Mouse (Mus musculus): Measurements from ENCODE around the gene Sept7. TPM values are rescaled to one million over a fixed set of nuclear protein-coding genes. Genes with fewer than 3 reads are reported as not detected.

The Sept7 gene
- total RNA-seq (2014; rRNA removed; ENCODE audit: low replicate concordance), result 115 and 126 TPM in 2 replicates
- polyA plus RNA-seq (2015; fragmentation: Nextera tagmentation; extraction: Ambion mirVana), result 215 and 224 TPM in 2 replicates

DNA sequence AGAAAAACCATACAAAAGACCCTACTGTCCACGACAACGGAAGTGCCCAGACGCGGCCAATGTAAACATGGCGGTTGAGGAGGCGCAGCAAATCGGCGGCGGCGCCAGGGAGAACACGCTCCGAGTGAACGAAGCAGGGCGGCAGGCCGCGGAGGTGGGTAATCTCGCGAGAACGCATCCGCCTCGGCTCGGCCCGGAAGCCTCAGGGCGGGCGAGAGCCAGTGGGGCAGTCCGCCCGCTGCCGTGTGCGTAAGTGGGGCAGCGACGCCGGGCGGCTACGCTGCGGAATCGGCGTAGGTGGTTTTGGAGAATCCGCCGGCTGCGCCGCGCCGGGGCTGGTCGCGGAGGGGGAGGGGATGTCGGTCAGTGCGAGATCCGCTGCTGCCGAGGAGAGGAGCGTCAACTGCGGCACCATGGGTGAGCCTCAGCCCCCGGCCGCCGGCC, at the start of gene Sept7:
Sept7 (plus strand) TSS at position 157 of the 444 bp plus-strand sequence.
- TF ChIP-seq EP300 (IDR thresholded peaks at IDR 0.05; ENCODE audit: low read depth), result peak; percentile 92
- no peak for TF ChIP-seq CTCF (IDR thresholded peaks at IDR 0.05; ENCODE audit: low read depth)
- no peaks in the 10 kb centered on the region for H3K36me3 ChIP-seq (replicated peaks; ENCODE audit: control insufficient read depth, insufficient read depth, low read length)
- H3K27ac ChIP-seq (ENCODE audit: low read depth), result peak within 1 kb of the TSS; percentile 100
- H3K4me1 ChIP-seq (ENCODE audit: control insufficient read depth, insufficient read depth), result peaks cover 27% of the 10 kb centered on the region
- H3K27me3 ChIP-seq (ENCODE audit: control insufficient read depth, insufficient read depth, low read length), result no peaks in the 10 kb centered on the region
- peak; percentile 98 for DNase-seq (ENCODE audit: low spot score)
- H3K4me2 ChIP-seq (ENCODE audit: low read depth, low read length), result peak within 1 kb of the TSS; percentile 65
- H3K4me3 ChIP-seq (ENCODE audit: low read depth, low read length), result peak within 1 kb of the TSS; percentile 97
- peak within 1 kb of the TSS; percentile 98 for H3K9ac ChIP-seq (replicated peaks; ENCODE audit: low read depth, low read length)
- H3K9me3 ChIP-seq (replicated peaks; ENCODE audit: control insufficient read depth, low read length), result no peaks in the 10 kb centered on the region
- ATAC-seq (ENCODE audit: insufficient read depth, low read depth), result peak; percentile 97
- under 1% methylated on average over 52 of the region's 54 CpGs for WGBS

DNA sequence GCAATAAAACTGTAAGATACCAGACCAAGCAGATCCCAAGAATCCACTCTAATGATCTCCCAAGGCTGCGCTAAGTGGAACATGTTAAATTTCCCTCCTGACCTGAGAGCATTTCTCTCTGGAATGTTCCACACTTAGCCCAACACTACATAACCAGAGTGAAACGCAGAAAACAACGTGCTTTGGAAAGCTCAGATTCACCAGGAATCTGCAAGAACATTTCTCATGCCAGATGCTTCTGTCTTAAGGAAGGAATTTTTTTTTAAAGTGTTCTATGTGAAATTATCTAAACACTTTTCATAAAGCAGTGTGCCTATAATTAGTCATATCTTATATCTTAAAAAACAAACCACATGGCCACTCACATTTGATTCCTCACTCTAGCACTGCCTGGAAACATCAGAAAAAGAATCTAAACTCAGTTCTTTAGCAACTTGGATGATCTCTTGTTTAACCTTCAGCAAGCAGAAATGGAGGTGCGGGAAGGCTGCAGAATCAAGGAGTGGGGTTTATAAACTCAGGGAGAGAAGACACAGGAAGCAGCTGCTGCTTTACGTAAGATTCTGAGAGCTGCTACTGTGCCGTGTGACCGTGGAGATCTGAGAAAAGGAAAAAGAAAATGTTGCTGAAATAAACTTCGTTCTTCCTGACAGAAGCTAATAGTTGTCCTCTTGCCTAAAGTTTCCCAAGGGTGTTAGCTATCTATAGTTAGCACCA, 44.0 kb upstream of the Sept7 start:
- TF ChIP-seq CTCF (IDR thresholded peaks at IDR 0.05; ENCODE audit: low read depth) (no peak), EP300 (IDR thresholded peaks at IDR 0.05; ENCODE audit: low read depth) (no peak)
- DNase-seq (ENCODE audit: low spot score) (peak; percentile 30), ATAC-seq (ENCODE audit: insufficient read depth, low read depth) (no peak)
- H3K9ac ChIP-seq (replicated peaks; ENCODE audit: low read depth, low read length), result no peak overlapping the region
- H3K27ac ChIP-seq (ENCODE audit: low read depth), result peak overlapping the region; percentile 56
- no peak overlapping the region for H3K4me2 ChIP-seq (ENCODE audit: low read depth, low read length)
- 65% methylated on average over 8 of the region's 8 CpGs for WGBS
- no peaks in the 10 kb centered on the region for H3K36me3 ChIP-seq (replicated peaks; ENCODE audit: control insufficient read depth, insufficient read depth, low read length)
- H3K27me3 ChIP-seq (ENCODE audit: control insufficient read depth, insufficient read depth, low read length), result no peaks in the 10 kb centered on the region
- H3K9me3 ChIP-seq (replicated peaks; ENCODE audit: control insufficient read depth, low read length), result 0 out of 2 replicates have a peak, but pooled peaks cover 4% of the 10 kb centered on the region
- no peak overlapping the region for H3K4me3 ChIP-seq (ENCODE audit: low read depth, low read length)
- H3K4me1 ChIP-seq (ENCODE audit: control insufficient read depth, insufficient read depth), result peaks cover 8% of the 10 kb centered on the region; the same call in 1 of the 2 replicates

DNA sequence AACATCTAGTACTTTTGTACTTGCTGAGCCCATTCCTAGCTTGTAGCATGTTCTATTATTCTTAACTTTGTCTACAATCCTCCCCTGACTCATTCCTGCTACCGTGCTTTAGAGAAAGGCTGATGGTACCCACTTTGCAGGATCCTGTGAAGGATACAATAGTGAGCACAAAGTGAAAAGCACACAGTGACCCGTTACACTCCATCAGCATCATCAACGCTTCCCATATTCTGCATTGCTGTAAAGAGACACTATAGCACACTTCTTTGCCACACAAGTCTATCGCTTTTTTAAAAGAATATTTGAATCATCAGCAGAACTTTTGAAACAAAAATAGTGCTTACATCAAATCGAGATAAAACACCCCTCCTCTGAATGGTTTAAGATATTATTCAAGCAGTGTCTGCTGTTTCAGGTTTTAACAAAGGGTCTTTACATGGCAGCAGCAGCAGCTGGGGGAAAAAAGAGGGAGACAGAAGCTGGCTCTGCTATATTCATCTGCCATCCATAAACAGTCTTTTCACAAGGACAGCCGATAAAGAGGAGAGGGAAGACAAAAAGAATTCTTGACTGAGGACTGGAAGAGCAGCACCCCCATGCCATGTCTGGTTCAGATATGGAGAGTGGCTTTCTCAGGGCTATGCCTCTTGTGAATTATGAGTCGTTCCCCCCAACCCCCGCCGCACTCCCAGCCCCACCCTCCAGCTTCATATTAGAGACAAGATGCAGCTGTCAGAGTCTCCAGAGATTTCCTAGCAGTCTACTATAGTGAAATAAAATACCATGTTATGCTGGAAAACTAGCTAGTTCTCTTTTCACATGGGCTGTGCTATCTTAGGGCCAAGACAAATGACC, 39.7 kb upstream of the Sept7 start:
- Histone ChIP-seq H3K4me2 (ENCODE audit: low read depth, low read length) (no peak overlapping the region), H3K36me3 (replicated peaks; ENCODE audit: control insufficient read depth, insufficient read depth, low read length) (no peaks in the 10 kb centered on the region), H3K27me3 (ENCODE audit: control insufficient read depth, insufficient read depth, low read length) (no peaks in the 10 kb centered on the region), H3K27ac (ENCODE audit: low read depth) (peak overlapping the region; percentile 26), H3K4me1 (ENCODE audit: control insufficient read depth, insufficient read depth) (0 out of 2 replicates have a peak, but pooled peaks cover 14% of the 10 kb centered on the region), H3K9me3 (replicated peaks; ENCODE audit: control insufficient read depth, low read length) (0 out of 2 replicates have a peak, but pooled peaks cover 4% of the 10 kb centered on the region), H3K4me3 (ENCODE audit: low read depth, low read length) (no peak overlapping the region), H3K9ac (replicated peaks; ENCODE audit: low read depth, low read length) (no peak overlapping the region)
- 53% methylated on average over 9 of the region's 9 CpGs for WGBS
- ATAC-seq (ENCODE audit: insufficient read depth, low read depth) (peak; percentile 47; the same call in 1 of the 2 replicates), DNase-seq (ENCODE audit: low spot score) (peak; percentile 16)
- TF ChIP-seq CTCF (IDR thresholded peaks at IDR 0.05; ENCODE audit: low read depth) (no peak), EP300 (IDR thresholded peaks at IDR 0.05; ENCODE audit: low read depth) (no peak)

DNA sequence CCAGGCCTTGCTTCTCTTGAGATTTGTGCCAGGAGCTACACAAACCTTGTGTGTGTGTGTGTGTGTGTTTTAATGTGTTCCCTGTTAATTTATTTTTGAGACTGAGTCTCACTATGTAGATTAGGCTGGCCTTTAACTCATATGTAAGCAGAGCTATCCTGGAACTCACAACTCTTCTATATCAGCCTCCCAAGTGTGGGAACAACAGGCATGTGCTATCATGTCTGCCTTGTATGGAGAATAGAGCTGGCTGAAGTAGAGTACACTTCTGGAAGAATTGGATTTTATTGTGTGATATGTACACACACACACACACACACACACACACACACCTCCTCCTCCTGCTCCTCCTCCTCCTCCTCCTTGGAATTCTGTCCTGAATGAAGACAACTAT, 39.1 kb upstream of the Sept7 start:
- Histone ChIP-seq H3K4me2 (ENCODE audit: low read depth, low read length) (no peak overlapping the region), H3K4me1 (ENCODE audit: control insufficient read depth, insufficient read depth) (0 out of 2 replicates have a peak, but pooled peaks cover 14% of the 10 kb centered on the region), H3K36me3 (replicated peaks; ENCODE audit: control insufficient read depth, insufficient read depth, low read length) (no peaks in the 10 kb centered on the region), H3K9ac (replicated peaks; ENCODE audit: low read depth, low read length) (no peak overlapping the region), H3K9me3 (replicated peaks; ENCODE audit: control insufficient read depth, low read length) (0 out of 2 replicates have a peak, but pooled peaks cover 4% of the 10 kb centered on the region), H3K4me3 (ENCODE audit: low read depth, low read length) (no peak overlapping the region), H3K27ac (ENCODE audit: low read depth) (peak overlapping the region; percentile 26), H3K27me3 (ENCODE audit: control insufficient read depth, insufficient read depth, low read length) (no peaks in the 10 kb centered on the region)
- no peak for TF ChIP-seq CTCF (IDR thresholded peaks at IDR 0.05; ENCODE audit: low read depth)
- ATAC-seq (ENCODE audit: insufficient read depth, low read depth), result no peak
- no peak for DNase-seq (ENCODE audit: low spot score)

DNA sequence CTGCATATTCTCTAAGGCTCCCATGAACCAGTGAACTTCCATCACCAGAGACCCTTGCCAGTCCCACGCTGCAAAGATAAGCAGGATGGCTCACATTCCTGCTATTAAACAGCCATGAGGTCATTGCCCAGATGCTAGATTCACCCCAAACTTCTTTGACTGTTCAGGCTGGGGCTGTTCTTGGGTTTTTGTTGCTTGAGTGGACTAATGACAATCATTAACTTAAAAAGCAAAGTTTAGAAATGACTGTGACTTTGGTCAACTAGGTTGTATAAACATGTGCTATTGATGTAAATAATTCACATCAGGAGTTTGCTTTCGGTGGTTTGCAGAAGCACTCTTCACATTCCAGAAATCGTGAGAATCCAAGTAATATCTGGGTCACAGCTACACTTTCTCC, 36.8 kb upstream of the Sept7 start:
- 36% methylated on average over 3 of the region's 3 CpGs for WGBS
- H3K4me3 ChIP-seq (ENCODE audit: low read depth, low read length), result no peak overlapping the region
- no peak overlapping the region for H3K27ac ChIP-seq (ENCODE audit: low read depth)
- no peak for DNase-seq (ENCODE audit: low spot score)
- no peaks in the 10 kb centered on the region for H3K36me3 ChIP-seq (replicated peaks; ENCODE audit: control insufficient read depth, insufficient read depth, low read length)
- H3K4me2 ChIP-seq (ENCODE audit: low read depth, low read length), result no peak overlapping the region
- no peaks in the 10 kb centered on the region for H3K9me3 ChIP-seq (replicated peaks; ENCODE audit: control insufficient read depth, low read length)
- no peaks in the 10 kb centered on the region for H3K27me3 ChIP-seq (ENCODE audit: control insufficient read depth, insufficient read depth, low read length)
- TF ChIP-seq EP300 (IDR thresholded peaks at IDR 0.05; ENCODE audit: low read depth) (no peak), CTCF (IDR thresholded peaks at IDR 0.05; ENCODE audit: low read depth) (no peak)
- no peak overlapping the region for H3K9ac ChIP-seq (replicated peaks; ENCODE audit: low read depth, low read length)
- H3K4me1 ChIP-seq (ENCODE audit: control insufficient read depth, insufficient read depth), result peaks cover 27% of the 10 kb centered on the region; the same call in 1 of the 2 replicates
- ATAC-seq (ENCODE audit: insufficient read depth, low read depth), result no peak

Measured in heart, postnatal 0 days (tissue).